9 mouse cellular contexts compared by ENCODE assay signal in the genomic region with DNA sequence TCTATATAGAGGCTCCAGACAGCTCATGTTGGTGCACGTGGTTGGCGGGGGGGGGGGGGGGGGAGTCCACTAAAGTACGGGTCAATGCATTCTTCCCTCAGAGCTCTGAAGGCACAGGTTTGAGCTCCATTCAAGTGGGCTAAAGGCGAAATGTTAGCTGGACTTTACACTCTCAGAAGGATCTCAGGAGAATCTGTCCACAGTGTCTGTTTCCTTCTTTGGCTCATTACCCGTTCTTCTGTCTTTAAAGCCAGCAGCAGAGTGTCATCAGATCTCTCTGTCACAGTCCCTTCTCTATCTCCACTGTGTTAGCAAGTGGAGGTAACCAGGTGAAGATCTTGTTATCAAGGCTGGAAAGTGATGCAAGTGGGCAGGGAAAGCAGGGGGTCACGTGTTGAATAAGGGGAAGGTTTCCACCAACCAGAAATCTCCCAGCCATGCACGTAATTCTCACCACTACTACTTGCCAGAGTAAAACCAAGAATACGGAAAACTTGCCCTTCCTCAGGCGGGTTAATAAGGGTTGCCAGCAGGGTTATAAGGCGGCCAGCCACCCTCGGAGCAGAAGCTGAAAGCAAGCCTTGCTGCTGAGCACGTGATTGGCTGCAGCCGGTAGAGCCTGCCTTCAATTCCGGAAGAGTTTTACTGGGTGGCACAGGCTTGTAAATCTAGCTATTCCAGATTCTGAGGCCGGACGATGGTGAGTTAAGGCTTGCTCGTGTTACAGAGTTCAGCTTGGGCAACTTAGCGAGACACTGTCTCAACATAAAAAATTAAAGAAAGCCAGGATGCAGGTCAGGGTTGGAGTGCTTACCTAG.
DNase-seq lines count a peak whose midpoint lies in the region; ATAC-seq and TF ChIP-seq lines count a peak whose summit lies in the region.
"Had no signal": no experiment of that assay in that cellular context is flagged by ENCODE, and none has a peak within 500 bp of the region (broad histone marks: within the 10 kb centered on the region; RNA-seq: fewer than 3 reads in every experiment).

No protein-coding gene starts in this region.

- H3K27me3 ChIP-seq in MEL (ENCODE audit: control insufficient read depth in 1 of 2, insufficient read depth in 2 of 2, low read length in 2 of 2) = no peaks in the 10 kb centered on the region
- no peaks in the 10 kb centered on the region; the same call in 1 of the 2 replicates for H3K27me3 ChIP-seq in liver, embryonic 13.5 days

- peak; percentile 32; the same call in 1 of the 2 replicates for ATAC-seq in frontal cortex, adult (ENCODE audit: low TSS enrichment)
- ATAC-seq in inflammation-experienced regulatory T-cells, adult 6 months = peak; percentile 73
- peak; percentile 34 for ATAC-seq in liver, embryonic 13.5 days (ENCODE audit: low read depth)

- TF ChIP-seq RAD21 in MEL (IDR thresholded peaks at IDR 0.05; ENCODE audit: low read depth, low read length) = no peak

- peak overlapping the region; percentile 65 for H3K9ac ChIP-seq in MEL (ENCODE audit: control insufficient read depth, low read depth, low read length, poor library complexity, severe bottlenecking)
- no peak overlapping the region for H3K9ac ChIP-seq in liver, embryonic 13.5 days

- no peak for TF ChIP-seq CTCF in MEL (IDR thresholded peaks at IDR 0.05 in 2 of 3, conservative IDR thresholded peaks at IDR 0.05 in 1 of 3; ENCODE audit: control insufficient read depth in 1 of 3, insufficient read depth in 1 of 3, low read depth in 2 of 3, low read length in 3 of 3, poor library complexity in 1 of 3, severe bottlenecking in 1 of 3)

- DNase-seq in frontal cortex, postnatal 25 days (ENCODE audit: low spot score in 2 of 2) = no peak
- DNase-seq in MEL (ENCODE audit: low read depth, low spot score) (peak; percentile 83), MN1 (ENCODE audit: low spot score) (no peak)
- peak; percentile 34 for DNase-seq in fat pad, adult 2 months (ENCODE audit: extremely low read depth, low read depth, low spot score)
- DNase-seq in liver, embryonic 13.5 days = peak; percentile 26
- peak; percentile 2 to 8 for DNase-seq in natural killer cell, adult 2 months (ENCODE audit: low spot score in 2 of 2)

- H3K4me2 ChIP-seq in liver, embryonic 13.5 days = peak overlapping the region; percentile 51

- WGBS in liver, embryonic 13.5 days (ENCODE audit: insufficient replicate concordance) = 20% methylated on average over 18 of the region's 18 CpGs

- no peaks in the 10 kb centered on the region for H3K36me3 ChIP-seq in MEL (ENCODE audit: control insufficient read depth in 1 of 2, insufficient read depth in 2 of 2, low read length in 2 of 2)
- H3K36me3 ChIP-seq in liver, embryonic 13.5 days = no peaks in the 10 kb centered on the region
- H3K36me3 ChIP-seq: G1E had no signal

- H3K79me2 ChIP-seq in MEL (ENCODE audit: control insufficient read depth, insufficient read depth, low read length, poor library complexity) = no peaks in the 10 kb centered on the region

- H3K4me1 ChIP-seq in MEL (ENCODE audit: control insufficient read depth in 1 of 2, insufficient read depth in 2 of 2, low read length in 2 of 2) = peaks cover 0 to 3% of the 10 kb centered on the region in 2 experiments; a peak in 1 of 4 replicates
- no peaks in the 10 kb centered on the region for H3K4me1 ChIP-seq in liver, embryonic 13.5 days (replicated peaks)

- peak overlapping the region; percentile 65 for H3K27ac ChIP-seq in MEL (ENCODE audit: control insufficient read depth, low read depth, low read length)
- H3K27ac ChIP-seq in liver, embryonic 13.5 days = no peak overlapping the region

- H3K9me3 ChIP-seq in MEL (replicated peaks; ENCODE audit: insufficient read depth, low read length) = no peaks in the 10 kb centered on the region
- H3K9me3 ChIP-seq in liver, embryonic 13.5 days (replicated peaks) = no peaks in the 10 kb centered on the region

- peak in 1 of 2 experiments; percentile 46; a peak in 1 of 4 replicates for TF ChIP-seq POLR2A in MEL (IDR thresholded peaks at IDR 0.05; ENCODE audit: control insufficient read depth in 1 of 2, insufficient read depth in 1 of 2, low read depth in 1 of 2, low read length in 2 of 2, poor library complexity in 1 of 2)

- no peak for TF ChIP-seq EP300 in MEL (IDR thresholded peaks at IDR 0.05; ENCODE audit: low read depth in 1 of 2, low read length in 2 of 2)

- peak overlapping the region; percentile 51 to 67 for H3K4me3 ChIP-seq in MEL (ENCODE audit: control insufficient read depth in 1 of 2, insufficient read depth in 1 of 2, low read depth in 2 of 2, low read length in 2 of 2)
- peak overlapping the region; percentile 29 for H3K4me3 ChIP-seq in liver, embryonic 13.5 days (replicated peaks)

TF ChIP-seq in MEL, 35 proteins besides CTCF, POLR2A, EP300 and RAD21:
- peak; percentile 64 to 81 for TF ChIP-seq USF2 (IDR thresholded peaks at IDR 0.05; ENCODE audit: borderline replicate concordance in 1 of 2, insufficient read depth in 1 of 2, low read depth in 1 of 2, low read length in 2 of 2)
- TF ChIP-seq GATA1 (IDR thresholded peaks at IDR 0.05; ENCODE audit: low read depth, low read length) = peak; percentile 34; the same call in 1 of the 2 replicates
- peak; percentile 20; the same call in 1 of the 2 replicates for TF ChIP-seq NELFE (IDR thresholded peaks at IDR 0.05; ENCODE audit: low read depth, low read length)
- 0 out of 2 replicates have a peak, but pooled peaks have one; percentile 14 for TF ChIP-seq HCFC1 (IDR thresholded peaks at IDR 0.05; ENCODE audit: low read depth, low read length)
- no peak for TF ChIP-seq TAL1 (IDR thresholded peaks at IDR 0.05; ENCODE audit: low read length)
- TF ChIP-seq MYB (IDR thresholded peaks at IDR 0.05; ENCODE audit: low read depth, low read length) = no peak
- TF ChIP-seq TBP (IDR thresholded peaks at IDR 0.05; ENCODE audit: low read depth, low read length) = peak; percentile 44; the same call in 1 of the 2 replicates
- no peak for TF ChIP-seq KAT2A (conservative IDR thresholded peaks at IDR 0.05; ENCODE audit: low read depth, low read length)
- TF ChIP-seq CHD1 (IDR thresholded peaks at IDR 0.05; ENCODE audit: low read depth, low read length) = no peak
- no peak for TF ChIP-seq GABPA (IDR thresholded peaks at IDR 0.05; ENCODE audit: low read depth, low read length)
- peak; percentile 69 for TF ChIP-seq ELF1 (IDR thresholded peaks at IDR 0.05; ENCODE audit: low read depth, low read length)
- TF ChIP-seq E2F4 (IDR thresholded peaks at IDR 0.05; ENCODE audit: borderline replicate concordance, low read depth, low read length) = no peak
- peak; percentile 45; the same call in 1 of the 2 replicates for TF ChIP-seq MXI1 (IDR thresholded peaks at IDR 0.05; ENCODE audit: low read depth, low read length)
- TF ChIP-seq MYC (IDR thresholded peaks at IDR 0.05; ENCODE audit: low read depth, low read length) = peak; percentile 71; the same call in 1 of the 2 replicates
- TF ChIP-seq NRF1 (IDR thresholded peaks at IDR 0.05; ENCODE audit: insufficient read depth, low read depth, low read length, poor library complexity, severe bottlenecking) = 0 out of 2 replicates have a peak, but pooled peaks have one; percentile 14
- peak; percentile 91 for TF ChIP-seq MAX (IDR thresholded peaks at IDR 0.05; ENCODE audit: low read length)
- TF ChIP-seq USF1 (IDR thresholded peaks at IDR 0.05; ENCODE audit: low read depth, low read length) = peak; percentile 96
- no peak for TF ChIP-seq UBTF (IDR thresholded peaks at IDR 0.05; ENCODE audit: borderline replicate concordance, insufficient read depth, low read depth, low read length)
- no peak for TF ChIP-seq TCF12 (IDR thresholded peaks at IDR 0.05; ENCODE audit: low read depth, low read length)
- TF ChIP-seq ETS1 (IDR thresholded peaks at IDR 0.05; ENCODE audit: low read depth, low read length) = no peak
- no peak; the same call in 1 of the 2 replicates for TF ChIP-seq BHLHE40 (IDR thresholded peaks at IDR 0.05; ENCODE audit: borderline replicate concordance, low read depth, low read length)

Comparison
In these comparisons a context has a peak if more than half of its experiments do, and no peak if none do; other contexts are left out.
1. DNase-seq: peak in MEL (single experiment), fat pad, adult 2 months (single experiment), liver, embryonic 13.5 days (single experiment) and natural killer cell, adult 2 months (2 of 2); none in frontal cortex, postnatal 25 days (0 of 2) and MN1 (single experiment).
2. Peak in every context shown above with its lines, with median percentiles within 50 percentile points of each other: ATAC-seq.